Comparison of ENCODE assay signal across 8 mouse cellular contexts in the genomic region with DNA sequence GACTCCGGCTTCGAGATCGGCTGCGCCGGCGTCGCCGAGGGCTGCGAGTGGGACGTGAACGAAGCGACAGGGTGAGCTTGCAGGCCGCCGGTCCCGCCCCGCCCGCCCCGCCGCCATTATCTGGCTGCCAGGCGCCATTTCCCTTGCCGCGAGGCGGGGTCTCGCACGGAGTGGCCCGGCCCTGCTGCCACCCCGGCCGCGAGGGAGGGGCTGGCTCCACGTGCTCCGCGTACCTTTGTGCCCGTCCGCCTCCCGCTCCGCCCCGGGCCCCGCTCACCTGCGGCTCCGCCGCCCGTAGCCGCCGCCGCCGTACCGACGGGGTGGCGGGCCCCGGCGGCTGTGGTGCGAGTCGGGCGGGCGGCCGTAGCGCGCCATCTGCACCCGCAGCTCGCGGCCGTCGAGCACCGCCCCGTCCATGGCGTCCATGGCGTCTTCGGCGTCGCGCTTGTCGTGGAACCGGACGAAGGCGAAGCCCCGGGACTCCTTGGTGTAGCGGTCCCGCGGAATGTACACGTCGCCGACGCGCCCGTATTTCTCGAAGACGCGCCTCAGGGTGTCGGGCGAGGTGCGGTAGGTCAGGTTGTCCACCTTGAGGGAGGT. TPM values are rescaled to one million over a fixed set of nuclear protein-coding genes. Genes with fewer than 3 reads are reported as not detected.
A peak's percentile ranks its signal among the peaks of the same experiment; 100 is the strongest.
DNase-seq lines count a peak whose midpoint lies in the region; ATAC-seq lines count a peak whose summit lies in the region.

TSS of gene Mfsd11 (plus strand) at position 150 of the 600 bp plus-strand sequence.

- intact Hi-C loops in gastrocnemius, postnatal 14 days (cut with DNase I; ENCODE audit: low total_unique reads), result no loop called here
- intact Hi-C loops in left cerebral cortex, postnatal 14 days (cut with DNase I), result no loop called here

- peak; percentile 47 for ATAC-seq in activated CD4-positive, CD25-positive, alpha-beta regulatory T cell, adult 4 months
- ATAC-seq in inflammation-experienced regulatory T-cells, adult 6 months, result peak; percentile 44
- ATAC-seq in megakaryocyte progenitor cell, adult 5-6 weeks (replicated peaks; ENCODE audit: poor library complexity), result peak; percentile 12

- DNase-seq in embryo, embryonic 10 days (ENCODE audit: low spot score), result peak; percentile 77
- peak; percentile 86 for DNase-seq in gastrocnemius, postnatal 14 days
- DNase-seq in left cerebral cortex, postnatal 14 days (ENCODE audit: low spot score in 2 of 2), result peak; percentile 47 to 74
- peak; percentile 84 for DNase-seq in right cerebral cortex, postnatal 25 days
- DNase-seq in urinary bladder, postnatal 36 days (ENCODE audit: low spot score in 2 of 2), result peak; percentile 77 to 85

RNA-seq across cellular contexts. Expression of gene Mfsd11, which starts in this region (rescaled TPM):
- polyA plus RNA-seq in activated CD4-positive, CD25-positive, alpha-beta regulatory T cell, adult 4 months (2017; shearing (Covaris generic)), result 10 to 100 TPM; 18.9 to 21.1 TPM
- 10 to 100 TPM; 22.3 to 27.2 TPM for total RNA-seq in gastrocnemius, postnatal 14 days (2021)
- 10 to 100 TPM; 18.7 to 31.0 (median 29.0) TPM for polyA plus RNA-seq in inflammation-experienced regulatory T-cells, adult 6 months (2017; shearing (Covaris generic))
- 10 to 100 TPM; 36.9 to 45.9 TPM for total RNA-seq in left cerebral cortex, postnatal 14 days (2021)
- 13.6 and 14.8 TPM in 2 replicates for total RNA-seq in megakaryocyte progenitor cell, adult 5-6 weeks (2015)
- 11.1 and 11.2 TPM in 2 replicates for total RNA-seq in megakaryocyte progenitor cell, adult 5-6 weeks (2017)

Comparison
In these comparisons a context has a peak if more than half of its experiments do, and no peak if none do; other contexts are left out.
1. Peak in every context shown above with its lines: DNase-seq and ATAC-seq.